Mouse (Mus musculus) CH12.LX (cell line): ENCODE measurements around the gene Ccr4.

ENCODE experiments used
- CTCF ChIP-seq, 2 experiments: IDR thresholded peaks in 1 of 2; conservative IDR thresholded peaks in 1 of 2; 2 replicates each; pipeline ENCODE4 v1.5.1; 2011 to 2012; ENCODE audit warnings: low read depth in 2 of 2, low read length in 2 of 2, improper control_type of control experiment in 1 of 2, inconsistent platforms in 1 of 2, mild to moderate bottlenecking in 1 of 2, moderate library complexity in 1 of 2
- MEF2A ChIP-seq: IDR thresholded peaks from 2 replicates; pipeline ENCODE4 v1.6.1; 2014; ENCODE audit warnings: low read depth, mild to moderate bottlenecking, inconsistent platforms, low read length, improper control_type of control experiment, borderline replicate concordance
- POLR2A ChIP-seq: IDR thresholded peaks from 2 replicates; pipeline ENCODE4 v1.6.1; 2011; ENCODE audit warnings: low read depth, mild to moderate bottlenecking, improper control_type of control experiment, low read length
- RAD21 ChIP-seq: IDR thresholded peaks from 2 replicates; pipeline ENCODE4 v1.6.1; 2011; ENCODE audit warnings: low read depth, mild to moderate bottlenecking, low read length, improper control_type of control experiment, moderate library complexity
- SIN3A ChIP-seq: IDR thresholded peaks from 2 replicates; pipeline ENCODE4 v1.6.1; 2012; ENCODE audit warnings: low read length, improper control_type of control experiment, inconsistent platforms
- TCF12 ChIP-seq: IDR thresholded peaks from 2 replicates; pipeline ENCODE4 v1.6.1; 2014; ENCODE audit warnings: low read depth, mild to moderate bottlenecking, inconsistent platforms, low read length, improper control_type of control experiment

DNA sequence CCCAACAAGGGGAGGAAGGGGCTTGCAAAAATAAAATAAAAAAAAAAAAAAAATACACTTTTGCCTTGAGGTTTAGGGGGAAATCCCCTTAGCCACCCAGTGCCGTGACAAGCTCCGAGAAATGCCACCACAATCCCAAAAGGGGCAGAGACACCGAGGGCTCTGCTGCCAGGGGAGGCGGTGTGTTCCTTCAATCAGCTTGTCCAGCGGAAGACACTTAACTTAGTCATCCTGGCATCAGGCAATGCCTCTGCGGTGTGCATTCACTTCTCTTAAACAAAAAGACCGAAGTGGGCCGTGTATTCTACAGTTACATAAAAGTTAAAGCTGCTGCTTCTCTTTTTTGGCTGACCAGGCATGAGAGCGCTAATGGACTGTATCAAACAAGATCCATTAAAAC lies 2.7 kb upstream of the Ccr4 start:
- TF ChIP-seq TCF12 (no peak), RAD21 (no peak), MEF2A (no peak), POLR2A (no peak), CTCF (conservative IDR thresholded peaks at IDR 0.05 in 1 of 2, IDR thresholded peaks at IDR 0.05 in 1 of 2; ENCODE audit: low read depth in 2 of 2, low read length in 2 of 2) (no peak), SIN3A (no peak)
